Mouse (Mus musculus) bone marrow, adult 2 months (tissue): Measurements from ENCODE around the gene Dag1.

ENCODE experiments used
- CTCF ChIP-seq: fragments of 200-500 bp; IDR thresholded peaks from 2 replicates; pipeline ENCODE4 v1.5.1; 2011; ENCODE audit warnings: low read length, control low read depth; ENCODE audit not compliant: control insufficient read depth, insufficient read depth
- POLR2A ChIP-seq: fragments of 200-500 bp; IDR thresholded peaks from 2 replicates; pipeline ENCODE4 v1.6.1; 2011; ENCODE audit warnings: low read depth, mild to moderate bottlenecking, control low read depth, low read length, borderline replicate concordance; ENCODE audit not compliant: control insufficient read depth

DNA sequence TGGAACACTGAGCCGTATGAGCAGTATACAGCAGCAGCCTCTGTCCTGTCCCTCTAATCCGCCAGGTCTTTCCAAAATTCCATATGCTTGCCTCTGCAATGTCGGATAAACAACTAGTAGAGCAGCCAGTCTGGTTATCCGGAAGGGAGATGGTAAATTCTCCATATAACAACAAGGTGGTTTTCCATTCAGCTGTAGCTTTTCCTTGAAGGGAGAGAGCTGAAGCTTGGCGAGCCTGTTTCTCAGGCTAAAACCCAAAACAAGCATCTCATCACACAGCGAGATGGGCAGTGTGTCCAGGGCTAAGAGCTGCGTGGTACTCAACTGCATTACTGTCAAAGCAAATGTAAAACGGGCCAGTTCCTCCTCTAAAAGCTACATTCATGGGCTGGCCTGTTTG is 75.2 kb downstream of the Dag1 start:
- TF ChIP-seq CTCF (no peak), POLR2A (no peak)
